9 mouse cellular contexts compared by ENCODE assay signal in the genomic region with DNA sequence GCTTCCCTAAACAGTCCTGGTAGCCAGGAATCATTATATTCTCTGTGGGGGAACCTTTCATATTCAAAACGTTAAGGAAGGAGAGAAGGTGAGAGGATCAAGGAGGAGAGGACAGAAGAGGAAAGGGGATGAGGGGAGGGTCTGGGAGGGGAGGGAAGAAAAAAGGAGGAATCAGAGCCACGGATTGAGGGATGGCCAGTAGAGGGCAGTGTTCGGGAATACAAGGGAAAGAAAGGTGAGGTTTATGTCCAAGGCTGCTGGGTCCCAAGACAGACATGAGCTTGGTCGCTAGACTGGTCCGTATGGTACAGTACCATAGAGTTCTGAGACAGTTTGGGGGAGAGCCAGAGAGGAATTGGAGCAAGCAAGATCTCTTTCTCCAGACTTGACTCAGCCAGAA.
DNase-seq lines count a peak whose midpoint lies in the region; ATAC-seq and TF ChIP-seq lines count a peak whose summit lies in the region.
"Had no signal": no experiment of that assay in that cellular context is flagged by ENCODE, and none has a peak within 500 bp of the region (broad histone marks: within the 10 kb centered on the region; RNA-seq: fewer than 3 reads in every experiment).

No protein-coding gene starts in this region.

- no peaks in the 10 kb centered on the region for H3K4me1 ChIP-seq in forebrain, embryonic 14.5 days (ENCODE audit: control insufficient read depth, insufficient read depth, low read length)
- no peaks in the 10 kb centered on the region for H3K4me1 ChIP-seq in forebrain, embryonic 13.5 days
- H3K4me1 ChIP-seq in liver, embryonic 14.5 days (replicated peaks; ENCODE audit: control insufficient read depth in 2 of 2, insufficient read depth in 2 of 2, low read length in 1 of 2) = no peaks in the 10 kb centered on the region
- no peaks in the 10 kb centered on the region for H3K4me1 ChIP-seq in liver, embryonic 12.5 days
- H3K4me1 ChIP-seq: limb, embryonic 15.5 days had no signal

- H3K4me3 ChIP-seq in forebrain, embryonic 14.5 days (ENCODE audit: low read depth, low read length) = no peak overlapping the region
- no peak overlapping the region for H3K4me3 ChIP-seq in forebrain, embryonic 13.5 days
- H3K4me3 ChIP-seq in liver, embryonic 14.5 days (ENCODE audit: insufficient read depth in 1 of 2, low read depth in 2 of 2, low read length in 2 of 2) = no peak overlapping the region
- no peak overlapping the region for H3K4me3 ChIP-seq in liver, embryonic 12.5 days
- H3K4me3 ChIP-seq: limb, embryonic 15.5 days had no signal

- ATAC-seq in forebrain, embryonic 14.5 days = no peak
- ATAC-seq in forebrain, embryonic 13.5 days = no peak
- ATAC-seq in liver, embryonic 14.5 days (ENCODE audit: insufficient read depth) = no peak
- ATAC-seq in liver, embryonic 12.5 days = no peak

- no peak for TF ChIP-seq EP300 in liver, embryonic 14.5 days (IDR thresholded peaks at IDR 0.05; ENCODE audit: low read depth)

- H3K4me2 ChIP-seq in forebrain, embryonic 14.5 days (ENCODE audit: low read length) = no peak overlapping the region
- no peak overlapping the region for H3K4me2 ChIP-seq in forebrain, embryonic 13.5 days
- H3K4me2 ChIP-seq in liver, embryonic 14.5 days (ENCODE audit: low read depth) = no peak overlapping the region
- H3K4me2 ChIP-seq in liver, embryonic 12.5 days = no peak overlapping the region
- H3K4me2 ChIP-seq: limb, embryonic 15.5 days had no signal

- no peak overlapping the region for H3K27ac ChIP-seq in forebrain, embryonic 14.5 days (ENCODE audit: low read depth, low read length)
- H3K27ac ChIP-seq in forebrain, embryonic 13.5 days = no peak overlapping the region
- H3K27ac ChIP-seq in liver, embryonic 14.5 days = no peak overlapping the region
- no peak overlapping the region for H3K27ac ChIP-seq in liver, embryonic 12.5 days
- H3K27ac ChIP-seq: limb, embryonic 15.5 days had no signal

- TF ChIP-seq CTCF in liver, embryonic 14.5 days (IDR thresholded peaks at IDR 0.05; ENCODE audit: low read depth) = peak; percentile 48; the same call in 1 of the 2 replicates

- H3K9ac ChIP-seq in forebrain, embryonic 14.5 days (ENCODE audit: low read length) = no peak overlapping the region
- no peak overlapping the region for H3K9ac ChIP-seq in forebrain, embryonic 13.5 days
- no peak overlapping the region for H3K9ac ChIP-seq in liver, embryonic 14.5 days (replicated peaks)
- H3K9ac ChIP-seq in liver, embryonic 12.5 days = no peak overlapping the region
- H3K9ac ChIP-seq: limb, embryonic 15.5 days had no signal

- no peaks in the 10 kb centered on the region for H3K36me3 ChIP-seq in forebrain, embryonic 14.5 days (ENCODE audit: control insufficient read depth, insufficient read depth, low read length)
- no peaks in the 10 kb centered on the region for H3K36me3 ChIP-seq in forebrain, embryonic 13.5 days (ENCODE audit: poor library complexity, severe bottlenecking)
- H3K36me3 ChIP-seq in liver, embryonic 14.5 days (replicated peaks; ENCODE audit: control insufficient read depth, insufficient read depth, low read depth) = no peaks in the 10 kb centered on the region
- no peaks in the 10 kb centered on the region for H3K36me3 ChIP-seq in liver, embryonic 12.5 days
- H3K36me3 ChIP-seq: limb, embryonic 15.5 days had no signal

- 28% methylated on average over 5 of the region's 5 CpGs for WGBS in forebrain, embryonic 14.5 days
- 28% methylated on average over 5 of the region's 5 CpGs for WGBS in forebrain, embryonic 13.5 days
- WGBS in liver, embryonic 14.5 days (ENCODE audit: insufficient replicate concordance) = 23% methylated on average over 5 of the region's 5 CpGs
- WGBS in liver, embryonic 12.5 days (ENCODE audit: insufficient replicate concordance) = 17% methylated on average over 5 of the region's 5 CpGs

- peak; percentile 35 for DNase-seq in forebrain, embryonic 14.5 days (ENCODE audit: low spot score)
- DNase-seq in liver, embryonic 14.5 days (ENCODE audit: low read depth in 3 of 3, low spot score in 3 of 3) = no peak
- DNase-seq in brain, adult 2 months (ENCODE audit: low read depth, low spot score) = peak; percentile 33
- peak; percentile 47 for DNase-seq in lung, postnatal 36 days
- DNase-seq in thymus, postnatal 0 days (ENCODE audit: low spot score) = no peak
- no peak for DNase-seq in right cerebral cortex, adult 18-20 months

- H3K27me3 ChIP-seq in forebrain, embryonic 14.5 days (replicated peaks; ENCODE audit: control insufficient read depth, insufficient read depth, low read length) = no peaks in the 10 kb centered on the region
- no peaks in the 10 kb centered on the region for H3K27me3 ChIP-seq in forebrain, embryonic 13.5 days
- H3K27me3 ChIP-seq in liver, embryonic 14.5 days (ENCODE audit: control insufficient read depth, insufficient read depth, low read length) = no peaks in the 10 kb centered on the region
- H3K27me3 ChIP-seq in liver, embryonic 12.5 days (replicated peaks) = no peaks in the 10 kb centered on the region
- H3K27me3 ChIP-seq: limb, embryonic 15.5 days had no signal

- H3K9me3 ChIP-seq in forebrain, embryonic 14.5 days (replicated peaks; ENCODE audit: control insufficient read depth, low read length) = no peaks in the 10 kb centered on the region
- H3K9me3 ChIP-seq in forebrain, embryonic 13.5 days (replicated peaks) = no peaks in the 10 kb centered on the region
- no peaks in the 10 kb centered on the region for H3K9me3 ChIP-seq in liver, embryonic 14.5 days (ENCODE audit: control insufficient read depth, low read length)
- H3K9me3 ChIP-seq in liver, embryonic 12.5 days (replicated peaks) = no peaks in the 10 kb centered on the region
- H3K9me3 ChIP-seq: limb, embryonic 15.5 days had no signal

Comparison
In these comparisons a context has a peak if more than half of its experiments do, and no peak if none do; other contexts are left out.
1. DNase-seq: peak in forebrain, embryonic 14.5 days (single experiment), brain, adult 2 months (single experiment) and lung, postnatal 36 days (single experiment); none in liver, embryonic 14.5 days (0 of 3), thymus, postnatal 0 days (single experiment) and right cerebral cortex, adult 18-20 months (single experiment).